Mouse (Mus musculus): ENCODE measurements at regions not wholly inside any gene's neighbourhood (a gene's known extent, or its start where the extent isn't known, plus 50 kb on each side); places are given as distances from the start of the nearest gene placed in this dataset.

- H3K4me3 ChIP-seq (ENCODE audit: low read depth, low read length) = no peak overlapping the region
- H3K36me3 ChIP-seq (ENCODE audit: control insufficient read depth, insufficient read depth, low read length) = no peaks in the 10 kb centered on the region
- no peaks in the 10 kb centered on the region for H3K4me1 ChIP-seq (ENCODE audit: control insufficient read depth, insufficient read depth, insufficient read length, low read length)
- H3K27ac ChIP-seq (ENCODE audit: insufficient read depth, low read depth, low read length) = no peak overlapping the region
- H3K27me3 ChIP-seq (ENCODE audit: control insufficient read depth, insufficient read depth, low read length) = no peaks in the 10 kb centered on the region
- no peak for TF ChIP-seq POLR2A (IDR thresholded peaks at IDR 0.05; ENCODE audit: low read depth, low read length)
- no peak for TF ChIP-seq CTCF (IDR thresholded peaks at IDR 0.05; ENCODE audit: extremely low read depth, insufficient read length, insufficient replicate concordance, low read depth, low read length)
- WGBS = 43% methylated on average over 3 of the region's 3 CpGs
Observed at GRCm38 (mm10) chr14:106593980-106594379, 488.0 kb downstream of the Trim52 start.

- Histone ChIP-seq H3K4me1 (ENCODE audit: control insufficient read depth, insufficient read depth, insufficient read length, low read length) (no peaks in the 10 kb centered on the region), H3K36me3 (ENCODE audit: control insufficient read depth, insufficient read depth, low read length) (no peaks in the 10 kb centered on the region), H3K4me3 (ENCODE audit: low read depth, low read length) (no peak overlapping the region), H3K27ac (ENCODE audit: insufficient read depth, low read depth, low read length) (no peak overlapping the region), H3K27me3 (ENCODE audit: control insufficient read depth, insufficient read depth, low read length) (no peaks in the 10 kb centered on the region)
- WGBS = 11% methylated on average over 3 of the region's 3 CpGs
- TF ChIP-seq CTCF (IDR thresholded peaks at IDR 0.05; ENCODE audit: extremely low read depth, insufficient read length, insufficient replicate concordance, low read depth, low read length) = no peak
- TF ChIP-seq POLR2A (IDR thresholded peaks at IDR 0.05; ENCODE audit: low read depth, low read length) = no peak
Observed at GRCm38 (mm10) chr14:106607041-106607440, 501.0 kb downstream of the Trim52 start.

GRCm38 (mm10) chr14:106608341-106608927, 502.4 kb downstream of the Trim52 start:
- 41% methylated on average over 7 of the region's 7 CpGs for WGBS
- no peaks in the 10 kb centered on the region for H3K4me1 ChIP-seq (ENCODE audit: control insufficient read depth, insufficient read depth, insufficient read length, low read length)
- TF ChIP-seq CTCF (IDR thresholded peaks at IDR 0.05; ENCODE audit: extremely low read depth, insufficient read length, insufficient replicate concordance, low read depth, low read length) (no peak), POLR2A (IDR thresholded peaks at IDR 0.05; ENCODE audit: low read depth, low read length) (no peak)

More at GRCm38 (mm10) chr14:106608341-106608927, 502.4 kb downstream of the Trim52 start:
- H3K27ac ChIP-seq (ENCODE audit: insufficient read depth, low read depth, low read length) = no peak overlapping the region
- H3K4me3 ChIP-seq (ENCODE audit: low read depth, low read length) = no peak overlapping the region
- no peaks in the 10 kb centered on the region for H3K27me3 ChIP-seq (ENCODE audit: control insufficient read depth, insufficient read depth, low read length)
- H3K36me3 ChIP-seq (ENCODE audit: control insufficient read depth, insufficient read depth, low read length) = no peaks in the 10 kb centered on the region

All from small intestine, adult 2 months (tissue).